Mouse (Mus musculus) retina, adult 2 months (tissue): ENCODE measurements around the gene Gja1.

Experiments
- DNase-seq: peaks from one replicate; pipeline ENCODE4 v3.0.0-alpha.2; 2012; ENCODE audit warnings: low read depth, low spot score

Gja1 gene

DNA sequence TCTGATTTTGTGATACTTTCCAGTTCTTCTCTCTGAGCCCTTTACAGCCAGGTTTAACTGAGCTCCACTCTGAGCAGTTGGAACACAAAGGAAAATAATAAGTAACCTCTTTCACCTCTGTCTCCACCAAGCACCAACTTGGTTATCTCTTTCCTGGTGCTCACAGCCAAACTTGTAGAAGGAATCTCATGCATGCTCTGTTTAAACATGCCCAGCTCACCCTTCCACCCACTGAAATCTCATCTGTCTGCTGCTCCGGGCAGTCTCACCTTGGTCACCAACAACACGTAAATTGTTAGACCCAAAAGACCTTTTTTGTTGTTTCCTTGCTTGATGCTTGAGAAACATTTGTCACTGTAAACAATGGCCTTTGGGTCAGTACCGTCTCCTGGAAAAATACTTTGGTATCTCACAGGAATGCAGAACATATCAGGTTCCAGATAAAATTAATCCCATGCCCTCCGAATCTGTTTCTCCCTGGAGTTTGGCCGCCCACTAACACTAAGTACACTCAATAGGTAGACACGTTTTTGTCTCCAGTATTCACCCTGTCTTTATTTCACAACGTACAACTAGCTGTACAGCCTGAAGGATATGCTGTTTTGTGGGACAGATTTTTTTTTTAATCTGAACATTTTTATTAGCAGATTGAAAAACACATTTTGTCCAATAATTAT, 38.9 kb downstream of the Gja1 start:
- no peak for DNase-seq

DNA sequence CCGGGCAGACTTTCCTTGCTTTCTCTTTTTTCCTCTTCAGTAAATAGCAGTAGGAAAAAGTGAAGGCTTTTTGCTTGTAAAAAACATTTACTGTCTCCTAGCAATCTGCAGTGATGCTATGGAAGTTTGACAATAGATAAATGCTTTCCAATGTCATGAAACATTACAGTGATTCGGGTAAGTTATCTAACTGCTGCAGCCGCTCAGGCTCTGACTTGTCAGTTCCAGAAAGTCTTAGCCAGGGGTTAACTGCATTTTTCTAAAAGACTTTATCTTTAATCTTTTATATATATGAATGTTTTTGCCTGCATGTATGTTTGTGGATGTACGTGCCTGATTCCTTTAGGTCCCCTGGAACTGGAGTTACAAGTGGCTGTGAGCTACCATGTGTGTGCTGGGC, 45.4 kb downstream of the Gja1 start:
- DNase-seq, result no peak

DNA sequence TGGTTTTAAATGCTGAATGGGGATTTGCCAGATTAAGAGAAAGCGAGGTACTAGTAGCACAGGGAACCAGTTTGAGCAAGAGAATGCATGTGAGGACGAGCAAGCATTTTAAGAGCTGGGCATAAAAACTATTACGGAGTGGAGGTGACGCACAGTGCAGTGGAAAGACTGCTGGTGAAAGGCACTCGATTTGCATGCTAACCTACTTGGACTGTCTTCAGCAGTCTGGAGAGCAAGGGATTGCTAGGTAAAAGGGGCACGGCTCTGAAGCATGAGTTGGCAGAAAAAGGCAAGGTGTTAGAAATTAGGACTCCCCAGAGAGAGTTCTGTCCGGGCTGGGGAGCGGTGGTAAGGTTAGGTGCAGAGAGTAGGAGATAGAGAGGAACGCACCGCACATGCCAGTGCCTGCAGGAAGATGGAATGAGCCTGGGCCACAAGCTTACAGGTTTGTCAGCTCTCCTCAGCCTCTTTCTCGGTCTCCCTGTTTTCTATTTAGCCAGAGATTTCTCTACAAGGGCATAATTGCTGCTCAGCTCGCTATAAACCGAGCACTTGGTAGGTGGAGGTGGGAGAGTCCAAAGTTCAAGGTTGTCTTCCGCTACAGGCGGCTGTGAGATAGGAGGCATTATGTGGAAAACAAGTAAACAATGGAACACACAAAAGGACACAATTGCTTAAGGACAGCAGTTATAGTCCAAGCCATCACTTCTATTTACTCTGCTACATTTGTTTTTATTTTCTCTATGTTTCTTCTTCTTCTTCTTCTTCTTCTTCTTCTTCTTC, 48.1 kb downstream of the Gja1 start:
- DNase-seq, result no peak

DNA sequence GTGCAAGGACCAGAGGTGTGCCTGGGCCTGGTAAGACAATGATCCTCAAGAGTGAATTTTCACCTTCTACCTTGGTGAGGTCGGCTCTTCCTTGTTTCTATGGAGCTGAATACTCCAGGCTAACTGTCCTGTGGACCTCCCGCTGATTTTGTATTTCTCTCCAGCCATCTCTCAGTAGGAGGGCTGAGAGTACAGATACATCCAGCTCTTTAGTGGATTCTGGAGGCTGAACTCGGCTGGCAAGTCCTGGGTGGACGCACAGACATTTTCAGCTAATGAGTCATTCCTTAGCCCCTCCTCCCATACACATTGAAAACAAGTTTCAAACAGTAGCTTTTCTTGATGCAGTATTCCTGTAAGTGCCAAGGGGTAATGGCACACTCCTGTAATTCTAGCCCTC, 49.2 kb downstream of the Gja1 start:
- no peak for DNase-seq

DNA sequence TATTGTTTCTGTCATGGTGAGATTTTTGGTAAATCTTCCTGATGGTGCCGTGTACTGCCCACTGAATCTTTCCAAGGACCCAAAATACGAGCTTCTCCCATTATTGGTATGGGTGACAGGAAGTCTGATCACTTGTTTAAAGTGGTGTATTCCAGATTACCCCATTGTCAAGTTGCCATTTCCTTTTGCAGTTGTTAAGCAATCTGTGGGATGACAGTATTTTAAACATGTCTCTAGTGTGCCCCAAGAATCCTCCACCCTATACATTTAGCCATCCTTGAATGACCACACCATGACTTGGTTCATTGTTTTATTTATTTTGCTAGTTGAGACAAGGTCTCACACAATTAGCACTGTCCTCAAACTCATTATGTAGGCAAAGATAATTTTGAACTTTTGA, 50.3 kb downstream of the Gja1 start:
- no peak for DNase-seq

DNA sequence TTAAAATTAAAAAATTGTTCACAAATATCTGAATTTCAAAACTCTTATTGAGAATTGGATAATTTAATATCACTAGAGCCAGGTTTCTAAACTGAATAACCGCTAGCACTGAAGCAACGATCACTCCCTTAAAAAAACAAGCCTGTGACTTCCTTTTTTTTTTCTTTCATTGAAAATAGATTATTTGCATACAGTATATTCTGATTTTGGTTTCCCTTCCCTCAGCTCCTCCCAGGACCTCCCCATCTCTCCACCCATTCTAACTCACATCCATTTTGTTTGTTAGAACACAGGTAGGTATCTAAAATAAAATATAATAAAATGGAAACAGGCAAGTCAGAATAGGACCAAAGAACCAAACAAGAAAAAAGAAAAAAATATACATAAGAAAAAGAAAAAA, 50.7 kb downstream of the Gja1 start:
- DNase-seq, result no peak

DNA sequence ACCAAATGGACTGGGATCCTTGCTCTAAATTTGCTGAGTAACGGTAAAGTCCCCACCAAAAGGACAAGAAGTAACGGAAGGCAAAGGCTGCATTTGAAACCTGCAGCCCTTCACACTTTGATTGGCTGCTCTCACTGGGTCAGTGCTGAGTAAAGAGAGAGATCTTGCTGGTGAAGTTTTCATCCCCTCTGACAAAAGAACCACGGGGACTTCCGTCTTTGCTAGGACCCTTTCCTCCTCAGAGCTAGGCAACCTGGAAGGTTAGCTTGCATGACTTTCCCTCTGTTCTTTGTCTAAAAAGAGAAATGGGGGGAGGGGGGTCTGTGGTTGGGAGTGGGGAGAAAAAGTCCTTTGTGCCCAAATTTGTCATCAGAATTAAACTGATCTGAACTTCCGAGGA, 51.9 kb downstream of the Gja1 start:
- DNase-seq, result no peak

DNA sequence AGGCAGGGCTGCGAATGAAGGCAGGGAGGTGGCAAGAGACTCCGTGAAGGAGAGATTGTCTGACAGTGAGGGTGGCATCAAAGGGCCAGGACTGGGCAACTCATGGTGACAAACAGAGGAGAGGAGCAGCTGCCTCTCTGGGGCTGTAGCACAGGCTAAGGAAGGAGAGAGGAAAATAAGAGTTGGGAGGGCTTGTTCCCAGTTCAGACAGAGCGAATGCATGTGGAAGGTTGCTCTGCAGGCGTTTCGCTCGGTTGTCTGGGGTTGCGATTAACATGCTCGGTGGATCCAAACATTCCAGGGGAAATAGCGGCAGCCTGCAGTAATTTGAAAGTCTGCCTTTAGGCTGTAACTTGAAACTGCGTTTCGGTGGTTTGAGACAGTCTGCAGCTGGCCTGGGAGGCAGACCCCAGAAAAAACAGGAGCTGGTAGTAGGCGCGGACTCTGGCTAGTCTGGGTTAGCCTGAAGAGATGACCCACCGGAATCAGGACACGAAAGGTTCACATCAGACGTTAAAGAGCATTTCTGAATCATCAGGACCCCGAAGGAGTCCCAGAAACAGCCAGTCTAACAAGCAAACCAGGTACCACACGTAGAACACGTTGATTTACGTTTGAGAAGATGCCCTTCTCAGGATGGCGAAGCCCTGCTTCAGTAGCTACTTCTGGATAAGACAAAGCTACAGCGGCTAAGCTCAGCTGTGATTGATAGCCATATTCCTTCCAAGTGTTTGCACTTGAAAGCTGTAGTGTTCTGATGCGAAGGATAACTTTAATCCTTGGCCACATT, 54.7 kb downstream of the Gja1 start:
- no peak for DNase-seq

DNA sequence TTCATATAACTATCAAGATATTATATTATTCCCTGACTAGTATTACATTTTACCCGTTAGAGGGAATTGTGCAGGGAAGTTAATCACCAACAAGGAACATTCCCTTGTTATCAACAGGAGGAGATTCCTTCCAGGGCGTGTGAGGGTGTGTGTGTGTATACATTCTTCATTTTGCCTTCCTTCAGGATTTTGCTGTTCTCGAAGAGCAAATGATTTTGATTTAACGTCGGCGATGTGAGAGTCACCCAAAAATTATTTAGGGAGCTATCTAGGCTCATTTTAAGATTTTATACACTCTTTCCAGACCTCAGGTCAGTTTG, 55.2 kb downstream of the Gja1 start:
- DNase-seq, result no peak

DNA sequence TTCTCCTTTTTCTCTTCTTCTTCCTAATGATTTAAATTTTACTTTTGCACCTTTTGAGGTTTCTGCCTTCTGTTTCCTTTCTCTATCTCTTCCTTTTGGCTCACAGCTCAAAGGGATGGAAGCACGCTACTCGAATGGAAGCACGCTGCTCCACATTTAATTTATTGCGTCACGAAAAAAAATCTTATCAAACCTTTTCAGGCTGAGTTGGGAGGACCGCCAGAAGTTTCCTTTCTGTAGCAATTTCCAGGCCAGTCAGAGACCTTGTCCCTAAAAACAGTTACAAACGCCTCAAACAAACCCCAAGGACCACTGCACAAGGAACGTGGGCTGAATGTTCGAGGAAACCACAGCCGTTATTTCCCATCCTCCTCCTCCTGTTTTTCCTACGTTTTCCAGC, 60.2 kb downstream of the Gja1 start:
- no peak for DNase-seq

DNA sequence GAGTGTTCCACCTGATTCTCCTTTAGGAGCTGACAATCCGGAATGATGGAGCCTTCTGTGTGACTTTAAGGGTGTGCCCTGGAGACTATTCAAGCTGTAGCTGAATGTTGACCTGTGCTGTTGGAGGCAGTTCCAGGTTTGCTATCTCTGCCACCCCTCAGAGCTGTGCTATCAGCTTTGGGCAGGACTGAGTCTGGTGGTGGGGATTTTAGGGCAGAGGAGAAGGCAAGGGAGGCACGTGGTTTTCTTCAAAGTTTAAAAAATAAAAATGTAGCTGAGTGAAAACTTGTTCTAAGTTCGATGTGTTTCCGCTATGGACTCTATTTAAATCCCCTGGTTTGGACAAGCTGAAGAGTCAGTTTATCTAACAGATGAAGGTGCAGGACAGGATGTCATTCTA, 62.5 kb downstream of the Gja1 start:
- DNase-seq, result no peak

DNA sequence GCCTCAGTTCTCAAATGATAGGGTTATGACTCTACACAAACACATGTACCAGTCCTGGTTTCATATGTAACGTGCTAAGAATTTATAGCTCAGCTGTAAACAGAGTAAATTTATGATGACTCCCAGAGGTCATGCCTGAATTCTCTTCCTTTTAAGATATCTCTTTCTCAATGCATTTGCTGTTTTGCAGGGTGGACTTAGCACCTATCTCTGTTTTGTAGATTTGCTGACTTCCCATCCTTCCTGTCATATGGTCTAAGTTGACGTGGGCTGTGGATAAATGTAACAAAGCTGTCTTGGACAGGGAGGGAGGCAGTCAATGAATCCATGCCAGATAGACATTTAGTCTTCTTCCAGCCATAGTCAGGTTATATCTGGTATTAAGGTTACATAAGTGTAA, 67.3 kb downstream of the Gja1 start:
- DNase-seq, result no peak

DNA sequence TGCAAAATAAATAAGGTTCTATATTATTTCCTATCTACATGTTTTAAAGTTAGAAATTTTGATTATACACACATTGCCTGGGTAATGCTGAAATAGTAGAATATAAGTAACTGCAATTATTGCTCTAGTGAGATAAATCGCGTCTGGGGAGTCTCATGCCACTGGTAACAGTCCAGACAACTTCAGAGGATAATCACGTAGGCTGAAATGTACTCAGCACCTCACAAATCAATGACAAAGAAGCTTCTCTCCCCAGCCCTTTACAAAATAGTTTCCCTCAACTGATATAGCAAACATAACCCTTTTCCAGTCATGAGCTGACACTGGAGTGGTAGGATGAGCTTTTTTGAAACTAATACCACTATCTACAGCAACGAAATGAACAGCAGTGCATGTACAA, 71.9 kb downstream of the Gja1 start:
- no peak for DNase-seq
